Mouse (Mus musculus) lung, embryonic 14.5 days (tissue): ENCODE results near the gene Srpk1. TPM values are rescaled to one million over a fixed set of nuclear protein-coding genes. Genes with fewer than 3 reads are reported as not detected.

Experiments used
- ATAC-seq: fragments of 200-750 bp; cut with Nextera tagmentation; 2 replicates; pipeline ENCODE4 v1.8.0; 2017; ENCODE audit warnings: mild to moderate bottlenecking, moderate TSS enrichment, moderate library complexity; ENCODE audit not compliant: insufficient read depth
- DNase-seq: peaks from one replicate; pipeline ENCODE4 v3.0.0-alpha.2; 2015
- H3K27ac ChIP-seq: fragments of 300-500 bp; sonication (generic); 2 replicates; pipeline ENCODE4 v1.5.1; 2014; ENCODE audit warnings: low read depth, mild to moderate bottlenecking, moderate library complexity
- H3K27me3 ChIP-seq: fragments of 300-500 bp; sonication (generic); 2 replicates; pipeline ENCODE4 v1.6.1; 2014; ENCODE audit warnings: low read length, control low read depth; ENCODE audit not compliant: insufficient read depth
- H3K36me3 ChIP-seq: fragments of 300-500 bp; sonication (generic); 2 replicates; pipeline ENCODE4 v1.6.1; 2014; ENCODE audit warnings: control low read depth; ENCODE audit not compliant: insufficient read depth
- H3K4me1 ChIP-seq: fragments of 300-500 bp; sonication (generic); 2 replicates; pipeline ENCODE4 v1.6.1; 2014; ENCODE audit warnings: antibody characterized with exemption, control low read depth; ENCODE audit not compliant: insufficient read depth
- H3K4me2 ChIP-seq: fragments of 300-500 bp; sonication (generic); 2 replicates; pipeline ENCODE4 v1.6.1; 2014; ENCODE audit warnings: mild to moderate bottlenecking
- H3K4me3 ChIP-seq: fragments of 300-500 bp; sonication (generic); 2 replicates; pipeline ENCODE4 v1.5.1; 2014; ENCODE audit warnings: low read depth, low read length
- H3K9ac ChIP-seq: fragments of 300-500 bp; sonication (generic); 2 replicates; pipeline ENCODE4 v1.6.1; 2014
- H3K9me3 ChIP-seq: fragments of 300-500 bp; sonication (generic); 2 replicates; pipeline ENCODE4 v1.6.1; 2016; ENCODE audit warnings: low read depth, low read length, control low read depth
- CTCF ChIP-seq: IDR thresholded peaks from 2 replicates; pipeline ENCODE4 v1.5.1; 2016; ENCODE audit warnings: antibody characterized with exemption, low read depth
- WGBS: fragments of 180-500 bp; shearing (Covaris S2); extraction: QIAGEN DNeasy Blood & Tissue Kit; methylation state at CpG from one replicate; pipeline ENCODE4 v1.1.7; 2014; 5-methylcytosine and 5-hydroxymethylcytosine counted together
- polyA plus RNA-seq: library from polyadenylated mRNA; unstranded; fragments of >200 nt; fragmentation: Nextera tagmentation; extraction: Ambion mirVana; gene quantifications from 2 replicates; pipeline ENCODE4 v1.2.1, GENCODE M21; 2014

Srpk1 gene
- 105 and 122 TPM in 2 replicates for polyA plus RNA-seq

DNA sequence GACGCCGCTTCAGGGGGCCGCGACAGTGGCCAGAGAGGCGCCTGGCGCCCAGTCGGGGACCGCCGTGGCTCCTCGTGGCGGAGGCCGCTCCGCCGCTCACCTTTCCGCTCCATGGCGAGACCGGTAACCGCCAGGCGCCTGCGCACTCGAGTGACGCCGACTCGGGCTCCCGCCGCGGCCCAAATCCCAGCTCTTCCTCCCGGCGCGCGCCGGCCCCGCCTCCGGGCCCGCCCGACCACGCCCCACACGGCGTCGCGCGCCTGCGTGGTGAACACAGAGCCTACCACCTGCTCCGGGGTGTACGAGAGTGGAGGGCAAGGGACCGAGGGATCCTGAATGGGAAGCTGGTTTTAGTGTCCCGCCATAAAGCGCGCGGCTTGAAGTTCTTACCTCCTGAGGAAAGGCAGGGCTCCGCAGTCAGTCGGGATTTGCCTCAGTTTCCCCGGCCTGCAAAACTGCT, at the start of gene Srpk1:
Gene Srpk1 (minus strand): TSS at position 410 of the 460 bp plus-strand sequence.
- peak within 1 kb of the TSS; percentile 90 for H3K27ac ChIP-seq

DNA sequence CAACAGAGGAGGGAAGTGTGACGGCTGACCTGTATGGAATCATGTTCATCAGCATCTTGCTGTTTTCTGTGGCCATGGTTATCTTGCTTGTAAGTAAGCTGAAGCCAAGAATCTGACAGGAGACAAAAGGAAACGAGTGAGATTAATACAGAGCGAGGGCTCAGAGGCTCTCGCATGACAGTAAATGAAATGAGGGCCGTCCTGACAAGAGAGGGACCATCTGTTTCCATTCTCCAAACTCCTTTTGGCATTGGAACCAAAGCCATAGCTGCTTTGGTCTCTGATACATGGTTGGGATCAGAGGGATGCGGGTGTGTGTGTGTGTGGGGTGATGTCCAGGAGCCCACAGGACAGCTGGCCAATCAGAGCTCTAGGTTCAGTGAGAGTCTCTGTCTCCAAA, 37.1 kb upstream of the Srpk1 start:
- DNase-seq (peak; percentile 82), ATAC-seq (peak; percentile 87)
- Histone ChIP-seq H3K36me3 (no peaks in the 10 kb centered on the region), H3K9me3 (no peaks in the 10 kb centered on the region), H3K27ac (no peak overlapping the region), H3K9ac (no peak overlapping the region), H3K4me2 (no peak overlapping the region), H3K27me3 (no peaks in the 10 kb centered on the region), H3K4me1 (no peaks in the 10 kb centered on the region), H3K4me3 (no peak overlapping the region)
- 33% methylated on average over 6 of the region's 6 CpGs for WGBS
- TF ChIP-seq CTCF, result no peak

More for the DNA sequence above, at the start of gene Srpk1:
- H3K4me3 ChIP-seq, result peak within 1 kb of the TSS; percentile 99
- H3K27me3 ChIP-seq, result no peaks in the 10 kb centered on the region
- DNase-seq (peak; percentile 95), ATAC-seq (peak; percentile 96)
- H3K4me1 ChIP-seq, result peaks cover 9% of the 10 kb centered on the region
- TF ChIP-seq CTCF, result no peak
- H3K9ac ChIP-seq, result peak within 1 kb of the TSS; percentile 95
- H3K4me2 ChIP-seq, result peak within 1 kb of the TSS; percentile 94
- WGBS, result under 1% methylated on average over 52 of the region's 53 CpGs
- no peaks in the 10 kb centered on the region for H3K9me3 ChIP-seq
- H3K36me3 ChIP-seq, result peaks cover 20% of the 10 kb centered on the region; the same call in 1 of the 2 replicates

DNA sequence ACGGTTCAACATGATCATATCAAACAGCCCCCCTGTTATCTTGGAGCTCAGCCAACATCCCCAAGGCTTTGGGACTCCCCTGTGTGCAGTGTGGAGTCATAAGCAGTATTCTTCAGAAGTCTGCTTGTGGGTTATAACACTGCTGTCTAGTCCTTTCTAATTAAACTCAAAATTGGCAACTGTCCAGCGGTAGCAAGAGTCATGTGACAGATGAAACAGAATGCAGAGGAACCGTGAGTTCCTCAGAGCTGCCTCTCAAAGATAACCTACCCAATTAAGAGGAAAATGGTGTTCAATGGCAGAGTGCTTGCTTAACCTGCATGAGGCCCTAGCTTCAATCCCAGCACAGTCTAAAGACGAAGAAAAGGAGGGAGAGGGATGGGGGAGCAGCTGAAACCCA, 35.4 kb upstream of the Srpk1 start:
- Histone ChIP-seq H3K4me1 (no peaks in the 10 kb centered on the region), H3K36me3 (no peaks in the 10 kb centered on the region), H3K27ac (no peak overlapping the region), H3K9ac (no peak overlapping the region), H3K9me3 (no peaks in the 10 kb centered on the region), H3K4me2 (no peak overlapping the region), H3K27me3 (no peaks in the 10 kb centered on the region), H3K4me3 (no peak overlapping the region)
- peak; percentile 79 for DNase-seq
- 0 out of 2 replicates have a peak, but pooled peaks have one; percentile 32 for ATAC-seq
- WGBS, result 15% methylated on average over 4 of the region's 4 CpGs
- TF ChIP-seq CTCF, result no peak

DNA sequence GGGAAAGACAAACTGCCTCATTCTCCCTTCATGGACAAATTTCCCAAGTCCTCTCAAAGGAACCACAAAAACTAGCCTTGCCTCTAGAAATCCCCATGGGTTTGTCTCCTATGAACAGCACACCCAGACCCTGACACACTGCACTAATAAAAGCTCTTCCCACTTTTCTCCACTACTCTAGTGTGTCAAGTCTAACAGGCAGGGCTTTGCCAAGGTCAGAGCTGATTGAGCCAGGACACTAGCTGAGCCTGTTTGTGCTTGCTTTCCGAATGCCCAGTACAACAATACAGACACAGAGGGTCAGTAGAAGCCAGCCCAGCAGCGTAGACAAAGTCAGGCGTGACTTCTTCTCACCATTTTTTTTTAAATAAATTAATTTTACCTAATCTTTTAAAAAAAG, 27.8 kb upstream of the Srpk1 start:
- Histone ChIP-seq H3K36me3 (no peaks in the 10 kb centered on the region), H3K4me1 (no peaks in the 10 kb centered on the region), H3K4me2 (no peak overlapping the region), H3K9ac (no peak overlapping the region), H3K4me3 (no peak overlapping the region), H3K27ac (no peak overlapping the region), H3K9me3 (no peaks in the 10 kb centered on the region), H3K27me3 (no peaks in the 10 kb centered on the region)
- ATAC-seq (no peak), DNase-seq (no peak)
- WGBS, result 66% methylated on average over 3 of the region's 3 CpGs
- no peak for TF ChIP-seq CTCF

DNA sequence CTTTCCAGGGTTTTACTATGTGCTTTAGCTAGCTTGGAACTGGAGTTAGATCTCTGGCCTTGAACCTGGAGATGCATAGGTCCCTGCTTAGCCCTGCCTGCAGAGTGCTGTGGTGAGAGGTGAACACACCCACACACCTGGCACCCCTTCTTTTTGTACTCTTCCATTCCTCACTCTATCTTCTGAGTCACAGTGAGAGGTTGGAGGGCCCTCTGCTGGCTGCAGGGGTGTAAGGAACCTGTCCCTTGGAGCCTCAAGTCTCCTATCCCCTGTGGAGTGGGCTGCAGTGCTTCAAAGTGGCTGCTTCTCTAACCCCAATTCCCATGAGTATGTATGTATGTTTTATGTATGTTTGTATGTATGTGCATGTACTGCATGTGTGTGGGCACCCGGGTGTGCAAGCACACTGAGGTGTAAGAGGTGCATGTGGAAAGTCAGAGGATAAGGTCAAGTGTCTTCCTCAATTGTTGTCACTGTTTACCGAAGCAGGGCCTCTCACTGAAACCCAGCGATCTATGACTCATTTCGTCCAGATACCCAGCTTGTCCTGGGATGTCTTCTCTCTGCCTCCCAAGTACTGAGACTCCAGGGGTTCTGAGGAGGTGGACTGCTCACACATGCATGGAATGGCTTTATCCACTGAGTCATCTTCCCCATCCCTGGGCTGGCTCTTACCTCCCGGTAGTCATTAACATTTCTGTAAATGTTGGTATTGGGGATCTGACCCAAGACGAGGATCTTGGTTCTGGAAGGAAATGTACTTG, 26.3 kb upstream of the Srpk1 start:
- TF ChIP-seq CTCF, result peak; percentile 69
- H3K4me3 ChIP-seq, result no peak overlapping the region
- ATAC-seq (no peak), DNase-seq (peak; percentile 45)
- H3K9ac ChIP-seq, result no peak overlapping the region
- H3K36me3 ChIP-seq, result no peaks in the 10 kb centered on the region
- H3K4me1 ChIP-seq, result no peaks in the 10 kb centered on the region
- no peaks in the 10 kb centered on the region for H3K9me3 ChIP-seq
- no peak overlapping the region for H3K4me2 ChIP-seq
- 34% methylated on average over 6 of the region's 6 CpGs for WGBS
- no peaks in the 10 kb centered on the region for H3K27me3 ChIP-seq
- no peak overlapping the region for H3K27ac ChIP-seq

DNA sequence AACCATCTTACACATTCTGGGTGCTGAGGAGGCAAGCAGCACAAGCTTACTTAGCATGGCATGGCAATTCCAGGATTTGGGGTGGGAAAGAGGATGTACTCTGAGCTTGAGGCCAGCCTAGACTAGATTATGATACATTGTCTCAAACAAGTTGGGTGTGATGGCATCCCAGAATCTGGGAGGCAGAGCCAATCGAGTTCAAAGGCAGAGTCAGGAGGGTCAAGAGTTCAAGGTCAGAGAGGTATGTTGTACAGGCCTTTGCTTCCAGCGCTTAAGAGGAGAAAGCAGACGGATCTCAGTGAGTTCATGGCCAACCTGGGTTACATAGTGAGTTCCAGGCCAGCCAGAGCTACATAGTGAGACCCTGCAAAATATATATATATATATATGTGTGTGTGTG, 23.7 kb upstream of the Srpk1 start:
- no peaks in the 10 kb centered on the region for H3K4me1 ChIP-seq
- WGBS, result 49% methylated on average over 3 of the region's 3 CpGs
- H3K4me2 ChIP-seq, result no peak overlapping the region

DNA sequence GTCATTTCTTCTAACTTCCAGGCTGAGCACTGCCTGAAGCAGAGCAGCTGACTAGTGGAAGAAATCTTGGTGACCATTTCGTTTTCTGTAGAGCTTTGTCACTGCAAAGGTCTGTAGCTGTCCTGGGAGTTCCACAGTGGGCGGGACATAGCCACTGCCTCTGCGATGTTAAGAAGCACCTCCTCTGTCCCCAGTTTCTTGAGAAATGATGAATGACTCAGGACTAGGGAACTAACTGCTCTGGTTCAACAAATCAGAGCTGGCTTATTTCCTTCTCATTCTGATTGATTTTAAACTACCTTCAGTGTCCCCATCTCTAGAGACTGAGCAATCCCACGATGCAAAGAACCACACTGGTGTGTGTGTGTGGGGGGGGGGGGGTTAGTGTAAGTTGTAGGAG, 21.6 kb upstream of the Srpk1 start:
- Histone ChIP-seq H3K27me3 (no peaks in the 10 kb centered on the region), H3K9me3 (no peaks in the 10 kb centered on the region), H3K9ac (no peak overlapping the region), H3K36me3 (no peaks in the 10 kb centered on the region), H3K4me1 (no peaks in the 10 kb centered on the region), H3K4me3 (no peak overlapping the region), H3K4me2 (no peak overlapping the region), H3K27ac (no peak overlapping the region)
- WGBS, result 38% methylated on average over 4 of the region's 4 CpGs
- no peak for DNase-seq
- no peak for ATAC-seq
- TF ChIP-seq CTCF, result no peak

More for the DNA sequence above, 23.7 kb upstream of the Srpk1 start:
- no peak overlapping the region for H3K27ac ChIP-seq
- no peak for ATAC-seq
- no peak for DNase-seq
- TF ChIP-seq CTCF, result no peak
- no peak overlapping the region for H3K9ac ChIP-seq
- no peak overlapping the region for H3K4me3 ChIP-seq
- H3K27me3 ChIP-seq, result no peaks in the 10 kb centered on the region
- no peaks in the 10 kb centered on the region for H3K36me3 ChIP-seq
- no peaks in the 10 kb centered on the region for H3K9me3 ChIP-seq
